Mouse (Mus musculus): ENCODE results near the gene Prx. TPM values are rescaled to one million over a fixed set of nuclear protein-coding genes. Genes with fewer than 3 reads are reported as not detected.

Prx gene
- polyA plus RNA-seq, 1 experiment from 2014 or later, result 2.2 TPM

DNA sequence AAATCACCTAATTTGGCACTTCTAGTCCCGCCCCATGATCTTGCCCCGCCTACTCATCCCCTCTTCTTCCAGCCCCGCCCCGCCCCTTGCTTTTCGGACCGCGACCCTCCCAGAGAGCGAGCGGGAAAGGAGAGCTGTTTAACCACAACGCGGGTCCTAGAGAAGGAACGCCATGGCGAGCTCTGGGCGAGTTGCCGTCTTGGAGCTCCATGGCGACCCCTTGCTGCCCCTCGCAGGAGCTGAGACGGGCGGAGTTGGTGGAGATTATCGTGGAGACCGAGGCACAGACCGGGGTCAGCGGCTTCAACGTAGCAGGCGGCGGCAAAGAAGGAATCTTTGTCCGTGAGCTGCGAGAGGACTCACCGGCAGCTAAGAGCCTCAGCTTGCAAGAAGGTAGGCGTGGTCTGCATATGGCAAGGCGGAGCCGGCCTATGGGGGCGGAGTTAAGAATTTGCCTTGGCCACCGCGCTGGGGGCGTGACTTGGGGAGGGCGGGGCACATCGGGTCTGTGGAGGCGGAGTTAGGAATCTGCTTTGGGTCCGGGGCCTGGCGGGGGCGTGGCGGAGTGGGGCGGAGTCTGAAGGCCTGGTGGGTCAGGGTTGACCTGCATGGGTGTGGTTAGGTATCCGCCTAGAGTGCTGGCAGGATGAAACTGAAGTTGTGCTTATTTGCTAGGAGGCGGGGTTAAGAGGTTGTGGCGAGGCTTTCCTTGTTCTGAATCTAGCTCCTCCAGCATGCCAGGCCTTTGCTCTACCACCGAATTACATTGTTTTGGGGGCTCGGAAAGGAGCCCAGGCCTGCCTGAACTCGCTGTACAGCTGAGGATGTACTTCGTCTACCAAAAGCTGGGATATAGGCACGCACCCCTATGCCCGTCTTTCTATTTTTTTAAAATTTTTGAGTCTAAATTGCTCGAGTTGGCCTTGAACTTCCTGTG lies 8.9 kb downstream of the Prx start:
- Histone ChIP-seq H3K9ac (ENCODE audit: low read depth, low read length) (peak overlapping the region; percentile 82), H3K27ac (ENCODE audit: low read length) (peak overlapping the region; percentile 100), H3K4me2 (ENCODE audit: low read depth, low read length) (peak overlapping the region; percentile 59), H3K4me1 (ENCODE audit: control insufficient read depth, insufficient read depth, low read length) (peaks cover 13% of the 10 kb centered on the region), H3K27me3 (replicated peaks; ENCODE audit: control insufficient read depth, insufficient read depth, low read length) (no peaks in the 10 kb centered on the region), H3K36me3 (ENCODE audit: control insufficient read depth, insufficient read depth, low read length) (no peaks in the 10 kb centered on the region), H3K9me3 (ENCODE audit: control insufficient read depth, low read length) (no peaks in the 10 kb centered on the region), H3K4me3 (ENCODE audit: low read length) (peak overlapping the region; percentile 69)
- under 1% methylated on average over 54 of the region's 54 CpGs for WGBS
- peak; percentile 96 for ATAC-seq

DNA sequence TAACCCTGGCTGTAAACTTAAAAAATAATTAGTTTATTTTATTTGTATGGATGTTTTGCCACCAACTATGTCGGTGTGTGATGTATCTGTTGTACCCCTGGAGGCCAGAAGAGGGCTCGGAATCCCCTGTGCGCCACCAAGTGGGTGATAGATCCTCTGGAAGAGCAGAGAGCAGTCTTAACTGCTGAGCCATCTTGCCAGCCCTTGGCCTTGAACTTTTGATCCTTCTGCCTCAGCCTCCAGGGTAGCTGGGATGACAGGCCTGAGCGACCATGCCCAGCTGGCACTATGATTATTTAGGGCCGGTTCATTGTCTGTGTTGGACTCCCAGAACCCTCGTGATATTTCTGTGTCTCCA lies 9.5 kb downstream of the Prx start:
- Histone ChIP-seq H3K27ac (ENCODE audit: low read length) (peak overlapping the region; percentile 100), H3K27me3 (replicated peaks; ENCODE audit: control insufficient read depth, insufficient read depth, low read length) (no peaks in the 10 kb centered on the region), H3K4me3 (ENCODE audit: low read length) (peak overlapping the region; percentile 69), H3K4me2 (ENCODE audit: low read depth, low read length) (peak overlapping the region; percentile 59), H3K9ac (ENCODE audit: low read depth, low read length) (0 out of 2 replicates have a peak overlapping the region, but pooled peaks have one; percentile 23), H3K9me3 (ENCODE audit: control insufficient read depth, low read length) (no peaks in the 10 kb centered on the region), H3K4me1 (ENCODE audit: control insufficient read depth, insufficient read depth, low read length) (peaks cover 13% of the 10 kb centered on the region), H3K36me3 (ENCODE audit: control insufficient read depth, insufficient read depth, low read length) (no peaks in the 10 kb centered on the region)
- WGBS, result 14% methylated on average over 6 of the region's 6 CpGs
- peak; percentile 79 for ATAC-seq

DNA sequence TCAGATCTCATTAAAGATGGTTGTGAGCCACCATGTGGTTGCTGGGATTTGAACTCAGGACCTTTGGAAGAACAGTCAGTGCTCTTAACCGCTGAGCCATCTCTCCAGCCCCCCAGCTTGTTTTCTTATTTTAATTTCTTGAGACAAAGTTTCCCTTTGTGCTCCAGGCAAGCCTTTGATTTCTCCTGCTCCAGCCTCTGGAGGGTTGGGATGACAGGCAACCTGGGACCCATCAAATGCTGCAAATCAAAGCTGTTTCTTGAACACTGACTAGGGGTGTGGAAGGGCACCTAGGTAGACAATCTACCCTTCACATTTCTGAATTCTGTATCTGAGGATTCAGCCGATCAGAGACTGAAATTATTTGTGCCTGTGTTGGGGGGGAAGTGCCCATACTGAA lies 11.7 kb downstream of the Prx start:
- H3K36me3 ChIP-seq (ENCODE audit: control insufficient read depth, insufficient read depth, low read length), result no peaks in the 10 kb centered on the region
- H3K4me2 ChIP-seq (ENCODE audit: low read depth, low read length), result no peak overlapping the region
- no peak for ATAC-seq

DNA sequence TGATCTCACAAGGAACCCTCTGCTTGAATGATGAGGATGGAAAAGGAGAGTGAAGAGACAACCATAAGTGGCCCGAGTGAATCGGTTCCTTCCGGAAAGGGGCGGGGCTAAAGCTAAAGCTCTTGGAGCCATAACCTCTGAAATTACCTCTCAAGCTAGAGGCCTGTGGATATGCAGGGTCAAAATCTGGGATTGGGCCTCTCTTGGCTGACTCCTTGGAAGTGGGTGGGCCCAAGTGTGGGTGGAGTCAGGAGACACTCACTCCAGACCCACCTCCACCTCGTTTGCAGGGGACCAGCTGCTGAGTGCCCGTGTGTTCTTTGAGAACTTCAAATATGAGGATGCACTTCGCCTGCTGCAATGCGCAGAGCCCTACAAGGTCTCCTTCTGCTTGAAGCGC lies 15.8 kb downstream of the Prx start:
- Histone ChIP-seq H3K27me3 (replicated peaks; ENCODE audit: control insufficient read depth, insufficient read depth, low read length) (no peaks in the 10 kb centered on the region), H3K4me1 (ENCODE audit: control insufficient read depth, insufficient read depth, low read length) (no peaks in the 10 kb centered on the region), H3K9me3 (ENCODE audit: control insufficient read depth, low read length) (no peaks in the 10 kb centered on the region), H3K27ac (ENCODE audit: low read length) (no peak overlapping the region), H3K4me3 (ENCODE audit: low read length) (no peak overlapping the region), H3K4me2 (ENCODE audit: low read depth, low read length) (no peak overlapping the region), H3K36me3 (ENCODE audit: control insufficient read depth, insufficient read depth, low read length) (0 out of 2 replicates have a peak, but pooled peaks cover 2% of the 10 kb centered on the region), H3K9ac (ENCODE audit: low read depth, low read length) (no peak overlapping the region)
- ATAC-seq, result no peak
- 70% methylated on average over 9 of the region's 9 CpGs for WGBS

More for the DNA sequence above, 11.7 kb downstream of the Prx start:
- no peaks in the 10 kb centered on the region for H3K9me3 ChIP-seq (ENCODE audit: control insufficient read depth, low read length)
- no peak overlapping the region for H3K27ac ChIP-seq (ENCODE audit: low read length)
- peaks cover 13% of the 10 kb centered on the region for H3K4me1 ChIP-seq (ENCODE audit: control insufficient read depth, insufficient read depth, low read length)
- H3K4me3 ChIP-seq (ENCODE audit: low read length), result no peak overlapping the region
- 92% methylated on average over 2 of the region's 2 CpGs for WGBS
- H3K27me3 ChIP-seq (replicated peaks; ENCODE audit: control insufficient read depth, insufficient read depth, low read length), result no peaks in the 10 kb centered on the region
- no peak overlapping the region for H3K9ac ChIP-seq (ENCODE audit: low read depth, low read length)

DNA sequence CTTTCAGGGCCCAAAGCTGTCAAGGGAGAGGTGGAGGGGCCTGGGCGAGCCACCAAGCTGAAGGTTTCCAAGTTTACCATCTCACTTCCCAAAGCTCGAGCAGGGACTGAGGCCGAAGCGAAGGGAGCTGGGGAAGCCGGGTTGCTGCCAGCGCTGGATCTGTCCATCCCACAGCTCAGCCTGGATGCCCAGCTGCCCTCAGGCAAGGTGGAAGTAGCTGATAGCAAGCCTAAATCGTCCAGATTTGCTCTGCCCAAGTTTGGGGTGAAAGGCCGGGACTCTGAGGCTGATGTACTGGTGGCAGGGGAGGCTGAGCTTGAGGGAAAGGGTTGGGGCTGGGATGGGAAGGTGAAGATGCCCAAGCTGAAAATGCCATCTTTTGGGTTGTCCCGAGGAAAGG lies 19.2 kb downstream of the Prx start:
- H3K36me3 ChIP-seq (ENCODE audit: control insufficient read depth, insufficient read depth, low read length), result 0 out of 2 replicates have a peak, but pooled peaks cover 2% of the 10 kb centered on the region
- no peaks in the 10 kb centered on the region for H3K27me3 ChIP-seq (replicated peaks; ENCODE audit: control insufficient read depth, insufficient read depth, low read length)
- no peak overlapping the region for H3K9ac ChIP-seq (ENCODE audit: low read depth, low read length)
- 86% methylated on average over 9 of the region's 9 CpGs for WGBS
- no peak overlapping the region for H3K27ac ChIP-seq (ENCODE audit: low read length)
- no peaks in the 10 kb centered on the region for H3K9me3 ChIP-seq (ENCODE audit: control insufficient read depth, low read length)
- no peak overlapping the region for H3K4me2 ChIP-seq (ENCODE audit: low read depth, low read length)
- ATAC-seq, result no peak
- H3K4me3 ChIP-seq (ENCODE audit: low read length), result no peak overlapping the region
- no peaks in the 10 kb centered on the region for H3K4me1 ChIP-seq (ENCODE audit: control insufficient read depth, insufficient read depth, low read length)

DNA sequence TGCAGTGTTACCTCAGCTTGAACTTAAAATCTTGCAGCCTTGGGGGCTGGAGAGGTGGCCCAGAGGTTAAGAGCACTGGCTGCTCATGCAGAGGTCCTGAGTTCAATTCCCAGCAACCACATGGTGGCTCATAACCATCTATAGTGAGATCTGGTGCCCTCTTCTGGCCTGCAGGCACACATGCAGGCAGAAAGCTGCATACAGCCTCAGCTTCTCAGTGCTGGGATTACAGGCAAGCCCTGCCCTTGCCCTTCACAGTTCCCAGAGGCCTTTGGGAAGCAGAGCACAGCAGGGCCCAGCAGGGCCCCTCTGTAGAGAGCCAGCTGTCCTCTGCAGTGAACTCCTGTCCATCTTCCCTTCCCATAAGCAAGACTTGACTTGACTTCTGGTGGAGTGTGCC lies 21.0 kb downstream of the Prx start:
- Histone ChIP-seq H3K4me1 (ENCODE audit: control insufficient read depth, insufficient read depth, low read length) (no peaks in the 10 kb centered on the region), H3K9ac (ENCODE audit: low read depth, low read length) (no peak overlapping the region), H3K36me3 (ENCODE audit: control insufficient read depth, insufficient read depth, low read length) (0 out of 2 replicates have a peak, but pooled peaks cover 2% of the 10 kb centered on the region), H3K4me3 (ENCODE audit: low read length) (no peak overlapping the region), H3K4me2 (ENCODE audit: low read depth, low read length) (no peak overlapping the region), H3K27ac (ENCODE audit: low read length) (no peak overlapping the region), H3K9me3 (ENCODE audit: control insufficient read depth, low read length) (no peaks in the 10 kb centered on the region), H3K27me3 (replicated peaks; ENCODE audit: control insufficient read depth, insufficient read depth, low read length) (no peaks in the 10 kb centered on the region)
- no peak for ATAC-seq

DNA sequence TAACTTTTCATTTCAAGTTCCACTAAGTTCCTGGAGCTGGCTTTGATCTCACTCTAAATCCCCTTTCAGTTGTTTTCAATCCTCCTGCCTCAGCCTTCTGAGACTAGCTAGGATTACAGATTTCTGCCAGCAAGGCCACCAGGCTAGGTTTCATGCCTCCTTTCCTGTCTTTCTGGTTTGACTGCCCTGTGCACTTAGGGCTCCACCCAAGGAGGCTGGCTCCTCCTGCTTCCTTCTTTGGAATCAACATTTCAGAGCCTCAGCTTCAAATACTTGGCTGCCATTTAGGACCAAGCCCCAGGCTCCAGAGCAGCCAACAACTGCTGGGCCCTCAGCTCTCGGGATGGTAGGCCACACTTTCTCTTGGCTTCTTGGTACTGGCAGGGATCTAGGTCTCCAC lies 21.5 kb downstream of the Prx start:
- Histone ChIP-seq H3K36me3 (ENCODE audit: control insufficient read depth, insufficient read depth, low read length) (0 out of 2 replicates have a peak, but pooled peaks cover 2% of the 10 kb centered on the region), H3K4me1 (ENCODE audit: control insufficient read depth, insufficient read depth, low read length) (no peaks in the 10 kb centered on the region), H3K4me3 (ENCODE audit: low read length) (no peak overlapping the region), H3K27me3 (replicated peaks; ENCODE audit: control insufficient read depth, insufficient read depth, low read length) (no peaks in the 10 kb centered on the region), H3K9ac (ENCODE audit: low read depth, low read length) (no peak overlapping the region), H3K4me2 (ENCODE audit: low read depth, low read length) (no peak overlapping the region), H3K27ac (ENCODE audit: low read length) (no peak overlapping the region), H3K9me3 (ENCODE audit: control insufficient read depth, low read length) (no peaks in the 10 kb centered on the region)
- peak; percentile 57; the same call in 1 of the 2 replicates for ATAC-seq
- 52% methylated on average over 1 of the region's 1 CpGs for WGBS

DNA sequence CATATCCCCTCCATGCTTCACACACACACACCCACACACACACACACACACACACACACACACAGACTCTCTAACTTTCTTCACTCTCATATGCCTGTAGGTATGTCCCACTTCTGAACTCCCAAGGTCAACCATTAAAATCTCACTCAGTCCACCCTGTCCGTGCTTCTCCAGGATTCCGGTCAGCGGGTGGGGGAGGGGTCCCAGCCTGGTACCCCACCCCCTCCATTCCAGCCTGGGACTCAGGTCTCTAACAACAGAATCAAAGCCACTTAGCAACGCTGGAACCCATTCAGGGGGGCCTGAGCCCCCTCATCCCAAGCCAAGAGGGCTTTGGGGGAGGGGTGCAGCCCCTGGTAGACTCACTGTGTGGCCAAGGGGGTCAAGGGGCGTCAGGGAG lies 23.8 kb downstream of the Prx start, which contains the start of gene Hipk4:
Hipk4 (plus strand) TSS at position 301 of the 400 bp plus-strand sequence.
- no peaks in the 10 kb centered on the region for H3K36me3 ChIP-seq (ENCODE audit: control insufficient read depth, insufficient read depth, low read length)
- H3K9ac ChIP-seq (ENCODE audit: low read depth, low read length), result no peak within 1 kb of the TSS
- 57% methylated on average over 5 of the region's 5 CpGs for WGBS
- H3K27me3 ChIP-seq (replicated peaks; ENCODE audit: control insufficient read depth, insufficient read depth, low read length), result no peaks in the 10 kb centered on the region
- H3K27ac ChIP-seq (ENCODE audit: low read length), result no peak within 1 kb of the TSS
- no peak within 1 kb of the TSS for H3K4me2 ChIP-seq (ENCODE audit: low read depth, low read length)
- no peak for ATAC-seq
- no peaks in the 10 kb centered on the region for H3K4me1 ChIP-seq (ENCODE audit: control insufficient read depth, insufficient read depth, low read length)
- no peaks in the 10 kb centered on the region for H3K9me3 ChIP-seq (ENCODE audit: control insufficient read depth, low read length)
- H3K4me3 ChIP-seq (ENCODE audit: low read length), result no peak within 1 kb of the TSS

DNA sequence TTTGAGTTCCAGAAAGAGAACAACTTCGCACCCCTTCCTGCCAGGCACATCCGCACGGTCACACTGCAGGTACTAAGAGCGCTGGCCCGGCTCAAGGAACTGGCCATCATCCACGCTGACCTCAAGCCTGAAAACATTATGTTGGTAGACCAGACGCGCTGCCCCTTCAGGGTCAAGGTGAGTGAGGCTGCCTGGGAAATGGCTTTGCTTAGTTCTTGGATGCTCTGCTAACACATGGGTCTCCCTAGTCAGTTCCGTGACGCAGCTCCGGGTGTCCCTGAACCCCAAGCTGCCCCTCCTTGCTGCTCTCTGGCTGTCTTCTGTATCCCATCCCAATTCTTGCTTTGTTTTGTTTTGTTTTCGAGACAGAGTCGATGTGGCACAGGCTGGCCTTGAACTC lies 24.7 kb downstream of the Prx start:
- H3K4me1 ChIP-seq (ENCODE audit: control insufficient read depth, insufficient read depth, low read length), result no peaks in the 10 kb centered on the region
- no peak overlapping the region for H3K27ac ChIP-seq (ENCODE audit: low read length)
- no peak overlapping the region for H3K4me2 ChIP-seq (ENCODE audit: low read depth, low read length)
- no peak for ATAC-seq
- H3K36me3 ChIP-seq (ENCODE audit: control insufficient read depth, insufficient read depth, low read length), result 0 out of 2 replicates have a peak, but pooled peaks cover 1% of the 10 kb centered on the region
- no peaks in the 10 kb centered on the region for H3K9me3 ChIP-seq (ENCODE audit: control insufficient read depth, low read length)
- H3K9ac ChIP-seq (ENCODE audit: low read depth, low read length), result no peak overlapping the region
- WGBS, result 94% methylated on average over 13 of the region's 13 CpGs
- H3K4me3 ChIP-seq (ENCODE audit: low read length), result no peak overlapping the region
- H3K27me3 ChIP-seq (replicated peaks; ENCODE audit: control insufficient read depth, insufficient read depth, low read length), result no peaks in the 10 kb centered on the region

Measured in intestine, embryonic 16.5 days (tissue).